Mouse (Mus musculus) ovary, postnatal 14 days (tissue): ENCODE measurements around the gene Mrpl21.

ENCODE experiments used
- DNase-seq: peaks from one replicate; pipeline ENCODE4 v3.0.0; 2022; ENCODE audit warnings: low spot score

Mrpl21 gene

DNA sequence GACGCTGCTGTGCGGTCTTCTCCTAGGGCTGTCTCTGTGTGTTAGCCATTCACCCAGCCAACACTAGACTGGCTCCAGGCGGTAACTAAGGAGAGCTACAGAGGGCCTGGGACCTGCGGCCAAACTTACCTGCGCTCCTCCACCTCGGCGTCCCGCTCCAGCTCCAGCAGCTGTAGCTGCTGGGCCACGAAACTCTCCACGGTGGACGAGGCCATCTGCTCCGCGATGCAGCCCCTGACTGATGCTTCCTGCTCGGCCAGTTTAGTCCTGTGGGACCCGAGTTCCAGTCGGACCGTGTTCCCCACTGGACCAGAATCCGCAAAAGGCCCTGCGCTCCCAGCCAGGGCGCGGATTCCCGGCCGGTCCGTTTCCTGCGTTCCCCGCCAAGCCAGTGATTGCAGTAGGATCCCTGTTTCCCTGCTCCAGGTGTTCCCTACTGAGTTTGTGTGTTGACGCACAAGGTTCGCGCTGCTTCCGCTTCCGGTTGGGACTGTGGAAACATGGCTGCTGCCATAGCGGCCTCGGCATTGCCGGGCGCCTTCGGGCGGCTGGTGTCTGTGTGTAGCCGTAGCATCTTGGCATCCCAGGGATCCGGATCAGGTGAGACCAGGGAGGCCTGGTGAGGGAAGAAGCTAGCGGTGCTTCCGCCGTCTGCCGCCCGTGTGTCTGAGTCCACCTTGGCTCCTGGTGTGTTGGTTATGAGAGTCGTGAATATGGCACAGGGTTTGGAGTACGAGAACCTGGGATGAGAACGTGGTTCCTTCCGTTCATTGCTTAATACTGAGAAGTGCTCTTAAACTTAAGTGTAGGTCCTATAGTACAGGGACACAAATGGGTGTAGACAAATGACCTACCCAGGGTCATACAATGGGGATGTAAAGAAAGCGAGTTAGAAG lies at the start of gene Mrpl21, which contains the start of gene Ighmbp2:
Mrpl21 (plus strand) TSS at position 330 of the 896 bp plus-strand sequence.
Ighmbp2 (minus strand) TSS at position 446 of the 896 bp plus-strand sequence.
- DNase-seq, result peak; percentile 94

GRCm38 (mm10) chr19:3260016-3260415 lies 22.7 kb upstream of the Mrpl21 start:
- DNase-seq, result no peak

GRCm38 (mm10) chr19:3260591-3260990 lies 22.1 kb upstream of the Mrpl21 start:
- DNase-seq, result no peak

DNA sequence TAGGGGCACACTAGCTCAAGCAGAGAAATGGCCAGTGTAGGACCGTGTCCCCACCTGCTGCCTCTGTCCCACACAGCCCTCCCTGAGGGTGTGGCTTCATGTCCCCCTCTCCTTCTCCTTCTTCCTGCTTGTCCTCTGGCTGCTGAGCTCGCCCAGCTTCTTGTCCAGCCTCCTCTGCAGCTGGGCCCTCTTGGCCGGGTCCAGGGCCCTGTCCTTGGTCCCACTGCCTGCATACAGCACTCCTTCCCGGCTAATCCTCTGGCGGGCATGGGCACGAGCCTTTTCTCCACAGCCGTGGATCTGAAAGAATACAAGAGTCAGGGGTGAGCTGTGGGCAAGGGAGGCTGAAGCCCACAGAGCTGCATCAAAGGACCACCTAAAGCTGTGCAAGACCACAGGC lies 21.4 kb upstream of the Mrpl21 start:
- no peak for DNase-seq

DNA sequence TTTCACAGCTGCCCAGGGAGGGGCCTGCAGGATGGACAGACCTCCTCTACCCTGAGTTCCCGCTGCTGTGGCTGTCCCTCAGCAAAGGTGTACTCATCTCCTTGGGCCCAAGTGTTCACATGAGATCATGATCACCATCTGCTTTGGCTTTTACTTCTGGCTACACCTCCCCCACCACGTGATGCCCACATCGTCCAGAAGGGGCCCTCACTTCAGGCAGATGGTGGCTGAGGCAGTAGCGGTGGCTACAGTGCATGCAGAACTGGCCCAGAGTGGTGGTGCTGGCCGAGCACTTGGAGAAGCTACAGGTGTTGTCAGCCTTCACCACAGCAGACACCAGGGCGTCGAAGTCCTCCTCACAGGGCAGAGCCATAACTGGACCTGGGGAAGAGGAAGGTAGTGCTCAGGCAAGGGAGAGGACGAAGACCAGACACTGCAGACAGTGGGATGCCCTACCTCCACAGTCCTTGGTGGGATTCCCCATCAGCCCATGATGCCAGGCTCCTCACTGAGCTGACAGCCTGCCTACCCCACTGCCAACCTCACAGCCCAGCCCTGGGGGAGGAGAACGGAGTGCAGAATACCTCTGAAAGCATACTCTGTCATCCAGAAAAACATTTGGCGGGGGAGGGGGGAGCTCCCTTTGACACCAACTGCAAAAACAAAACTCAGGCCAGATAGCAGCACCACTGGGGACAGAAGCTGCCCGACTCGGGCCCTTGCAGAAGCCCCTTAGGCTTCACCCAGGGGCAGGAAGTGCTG lies 20.8 kb upstream of the Mrpl21 start:
- no peak for DNase-seq

GRCm38 (mm10) chr19:3264348-3264747 lies 18.4 kb upstream of the Mrpl21 start:
- no peak for DNase-seq

DNA sequence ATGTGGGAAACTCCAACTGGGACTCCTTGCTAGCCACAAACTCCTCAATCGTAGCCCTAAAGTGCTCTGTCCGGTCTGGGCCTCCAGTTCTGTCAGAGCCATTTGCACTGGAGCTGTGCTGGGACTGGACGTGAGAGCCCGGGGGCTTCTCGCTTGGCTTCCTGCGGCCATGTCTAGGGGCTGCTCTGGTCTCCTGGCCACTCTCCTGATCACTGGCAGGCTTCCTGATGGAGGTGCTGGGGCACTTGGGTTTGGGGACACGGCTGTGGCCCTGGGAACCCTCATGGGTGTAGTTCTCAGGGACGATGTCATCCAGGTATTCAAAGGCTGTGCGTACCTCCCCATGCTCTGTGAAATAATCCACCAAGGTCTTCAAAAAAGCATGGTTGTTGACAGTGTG lies 17.5 kb upstream of the Mrpl21 start:
- DNase-seq, result no peak

- no peak for DNase-seq
Measured at GRCm38 (mm10) chr19:3266136-3266535, 16.6 kb upstream of the Mrpl21 start.

- DNase-seq, result no peak
Measured at GRCm38 (mm10) chr19:3266676-3267075, 16.0 kb upstream of the Mrpl21 start.

GRCm38 (mm10) chr19:3267340-3267739 lies 15.4 kb upstream of the Mrpl21 start:
- DNase-seq, result no peak

DNA sequence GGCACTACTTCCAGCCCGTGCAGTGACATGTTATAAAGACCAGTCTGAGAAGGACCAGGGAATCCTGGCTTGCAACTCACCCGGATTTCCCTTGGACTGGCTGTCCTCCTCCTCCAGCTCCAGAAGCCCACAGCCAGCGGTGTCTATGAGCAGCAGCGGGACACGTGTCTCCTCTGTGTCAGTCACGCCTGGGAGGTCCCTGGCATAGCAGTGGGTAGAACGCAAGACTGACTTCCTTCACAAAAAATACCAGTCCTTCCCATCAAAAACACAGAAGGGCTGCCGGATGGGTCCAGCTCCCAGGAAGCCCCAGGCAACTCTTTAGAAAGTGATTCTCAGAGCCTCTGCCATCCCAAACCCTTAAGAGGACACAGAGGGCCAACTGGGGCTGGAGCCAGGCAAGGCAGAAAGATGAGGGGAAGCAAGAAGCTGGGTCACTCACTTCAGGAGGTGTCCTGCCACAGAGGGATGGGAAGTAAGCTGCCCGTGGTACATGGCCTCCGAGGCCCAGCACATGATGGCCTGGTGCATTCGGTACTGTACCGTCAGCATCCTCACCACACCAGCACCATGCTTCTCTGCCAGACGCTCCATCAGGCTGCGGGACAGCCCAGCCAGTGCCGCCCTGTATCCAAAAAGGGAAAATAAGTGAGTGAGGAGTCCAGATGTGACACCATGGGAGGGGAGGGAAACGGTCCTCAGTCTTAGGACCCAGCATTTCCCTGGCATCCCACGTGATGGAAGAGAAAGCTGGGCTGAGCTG lies 14.3 kb upstream of the Mrpl21 start:
- DNase-seq, result no peak

DNA sequence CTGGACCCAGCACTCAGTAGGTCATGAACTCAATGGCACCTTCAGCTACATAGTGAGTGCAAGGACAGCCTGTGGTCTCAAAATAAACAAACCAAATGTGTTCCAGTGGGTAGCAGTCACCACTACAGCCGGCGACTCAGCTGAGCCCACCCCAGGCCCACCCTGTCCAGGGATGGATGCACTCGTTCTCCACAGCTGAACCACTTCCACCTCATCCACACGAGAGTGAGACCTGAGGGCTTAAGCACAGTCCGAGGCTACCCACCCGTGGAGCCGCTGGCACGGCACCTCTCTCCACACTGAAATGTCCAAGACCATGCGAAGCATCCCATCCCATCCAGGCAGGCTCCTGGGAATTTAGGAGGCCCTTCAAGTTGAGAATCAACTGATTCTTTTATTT lies 13.4 kb upstream of the Mrpl21 start:
- no peak for DNase-seq

GRCm38 (mm10) chr19:3269803-3270202 lies 12.9 kb upstream of the Mrpl21 start:
- DNase-seq, result no peak

GRCm38 (mm10) chr19:3271366-3271765 lies 11.3 kb upstream of the Mrpl21 start:
- DNase-seq, result no peak

GRCm38 (mm10) chr19:3273331-3273730 lies 9.4 kb upstream of the Mrpl21 start:
- DNase-seq, result no peak

- no peak for DNase-seq
Measured at GRCm38 (mm10) chr19:3275744-3276365, 6.8 kb upstream of the Mrpl21 start.

DNA sequence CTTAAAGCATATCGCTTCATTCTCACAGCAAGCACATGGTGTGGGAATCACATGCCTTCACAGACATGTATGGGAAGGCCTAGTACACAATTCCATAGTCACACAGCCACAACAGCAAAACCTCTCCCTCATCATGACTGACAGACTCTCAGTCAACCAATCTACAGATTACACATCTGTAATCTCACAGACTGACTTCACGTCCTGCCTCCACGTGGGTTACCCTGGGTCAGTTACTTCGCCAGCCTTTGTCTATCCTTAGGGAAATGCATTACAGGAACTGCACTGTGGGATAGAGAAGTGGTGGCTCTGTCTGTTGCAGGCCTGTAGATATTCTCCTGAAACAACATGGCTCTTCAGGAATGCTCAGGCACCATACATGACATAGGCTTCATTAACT lies 815 bp upstream of the Mrpl21 start:
- DNase-seq, result no peak

DNA sequence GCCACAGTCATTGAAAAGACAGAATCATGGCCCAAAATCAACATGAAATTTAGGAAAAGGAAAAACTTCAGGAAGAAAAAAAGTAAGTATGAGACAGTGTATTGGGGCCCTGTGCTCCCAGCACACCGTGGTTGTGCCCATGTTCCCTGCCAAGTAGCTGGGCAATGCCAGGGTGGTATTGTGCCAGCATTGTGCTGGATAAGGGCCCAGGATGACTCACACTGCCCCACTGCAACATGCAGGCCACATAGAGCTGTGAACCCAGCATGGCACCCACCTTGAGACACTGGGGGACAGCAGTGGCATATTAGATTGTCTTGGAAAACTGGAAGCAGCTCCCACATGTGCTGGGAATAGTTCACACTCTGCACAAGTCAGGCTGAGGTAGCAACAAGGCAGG lies 6.3 kb downstream of the Mrpl21 start:
- DNase-seq, result no peak

DNA sequence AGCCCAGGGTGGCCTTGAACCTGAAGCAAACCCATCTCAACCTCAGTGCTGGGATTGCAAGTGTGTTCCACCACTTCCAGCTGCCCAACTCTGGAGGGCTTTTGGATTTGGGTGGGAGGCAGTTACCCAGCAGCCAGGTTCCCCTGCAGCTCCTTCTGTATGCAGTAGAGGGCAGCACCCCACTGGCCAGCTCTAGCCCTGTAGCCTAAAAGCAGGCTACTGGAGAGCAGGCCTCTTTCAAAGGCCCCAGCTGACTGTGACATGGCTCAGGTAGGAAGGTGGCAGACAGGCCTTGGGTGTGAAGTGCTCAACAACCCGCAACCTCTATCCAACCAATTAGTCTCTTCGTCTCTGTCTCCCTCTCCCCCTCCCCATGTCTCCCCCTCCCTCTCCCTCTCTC lies 9.3 kb downstream of the Mrpl21 start:
- peak; percentile 61 for DNase-seq

DNA sequence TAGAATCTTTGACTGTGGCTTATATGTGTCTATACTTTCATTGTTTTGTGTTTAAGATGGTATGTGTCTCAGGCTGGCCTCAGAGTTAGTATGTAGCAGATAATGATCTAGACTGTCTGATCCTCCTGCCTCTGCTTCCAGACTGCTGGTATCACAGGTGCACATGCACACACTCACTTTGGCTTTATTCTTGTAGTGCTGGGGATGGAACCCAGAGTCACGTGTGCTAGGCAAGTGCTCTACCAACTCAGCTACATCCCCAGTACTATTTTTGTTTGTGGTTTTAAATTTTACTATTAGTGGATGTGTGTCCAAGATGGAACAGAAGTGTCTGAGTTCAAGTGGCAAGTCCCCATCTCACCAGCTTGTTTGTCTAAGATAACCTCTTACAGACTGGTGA lies 10.3 kb downstream of the Mrpl21 start:
- DNase-seq, result no peak

DNA sequence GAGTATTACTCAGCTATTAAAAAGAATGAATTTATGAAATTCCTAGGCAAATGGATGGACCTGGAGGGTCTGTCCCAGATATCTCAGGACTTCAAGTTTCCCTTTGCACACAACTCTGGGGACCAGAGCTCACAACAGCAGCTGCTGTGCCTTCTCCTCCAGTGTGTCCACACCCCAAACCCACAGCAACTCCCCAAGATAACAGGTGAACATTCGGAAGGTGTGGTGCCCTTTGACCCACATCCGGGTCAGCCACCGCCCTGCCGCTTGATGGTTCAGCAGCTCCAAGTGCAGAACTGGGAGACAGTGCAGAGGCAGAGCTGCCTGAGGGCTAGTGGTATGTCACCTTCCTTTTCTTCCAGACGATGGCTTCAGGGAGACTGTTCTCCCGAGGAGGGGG lies 12.5 kb downstream of the Mrpl21 start:
- DNase-seq, result no peak

DNA sequence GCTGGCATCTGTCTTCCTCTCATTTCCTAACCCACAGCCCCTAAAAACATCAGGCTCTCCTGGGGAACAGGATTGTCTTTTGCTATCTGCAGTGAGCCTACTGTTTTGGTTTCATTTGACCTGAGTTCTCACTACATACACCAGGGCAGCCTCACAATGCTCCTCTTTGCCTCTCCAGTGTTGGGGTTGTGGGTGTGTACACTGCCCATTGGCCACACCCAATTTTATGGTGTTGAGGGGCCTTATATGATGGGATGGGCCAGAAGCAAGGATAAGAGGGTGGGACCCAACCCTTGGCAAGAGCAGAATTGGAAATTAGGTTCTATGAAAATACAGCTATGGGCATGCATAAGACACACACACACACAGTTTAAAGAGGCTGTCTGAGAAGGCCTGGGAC lies 14.3 kb downstream of the Mrpl21 start:
- DNase-seq, result no peak
